Mouse (Mus musculus) liver, embryonic 14.5 days (tissue): ENCODE data around the gene Rad51b. TPM values are rescaled to one million over a fixed set of nuclear protein-coding genes. Genes with fewer than 3 reads are reported as not detected.

Experiments
- ATAC-seq: fragments of 200-750 bp; cut with Nextera tagmentation; 2 replicates; pipeline ENCODE4 v1.8.0; 2017; ENCODE audit warnings: moderate number of reproducible peaks, mild to moderate bottlenecking, moderate library complexity; ENCODE audit not compliant: insufficient read depth
- DNase-seq, 3 experiments: peaks; one replicate each; pipeline ENCODE4 v3.0.0-alpha.2; 2012 to 2013; ENCODE audit warnings: low read depth in 3 of 3, low spot score in 3 of 3
- H3K27ac ChIP-seq: fragments of 300-500 bp; sonication (generic); 2 replicates; pipeline ENCODE4 v1.5.1; 2014; ENCODE audit warnings: moderate library complexity, mild to moderate bottlenecking, control low read depth, inconsistent platforms
- H3K27me3 ChIP-seq: fragments of 300-500 bp; sonication (generic); 2 replicates; pipeline ENCODE4 v1.6.1; 2014; ENCODE audit warnings: mild to moderate bottlenecking, low read length, moderate library complexity; ENCODE audit not compliant: control insufficient read depth, insufficient read depth
- H3K36me3 ChIP-seq: fragments of 300-500 bp; sonication (generic); replicated peaks from 2 replicates; pipeline ENCODE4 v1.6.1; 2014; ENCODE audit warnings: low read depth; ENCODE audit not compliant: control insufficient read depth, insufficient read depth
- H3K4me1 ChIP-seq, 2 experiments: fragments of 200-500 bp in 1 of 2; fragments of 300-500 bp in 1 of 2; sonication (generic) in 1 of 2; replicated peaks; 2 replicates each; pipeline ENCODE4 v1.6.1; 2012 to 2014; ENCODE audit warnings: antibody characterized with exemption in 1 of 2, inconsistent platforms in 1 of 2, low read length in 1 of 2; ENCODE audit not compliant: control insufficient read depth in 2 of 2, insufficient read depth in 2 of 2
- H3K4me2 ChIP-seq: fragments of 300-500 bp; sonication (generic); 2 replicates; pipeline ENCODE4 v1.6.1; 2014; ENCODE audit warnings: low read depth, mild to moderate bottlenecking, control low read depth, moderate library complexity
- H3K4me3 ChIP-seq, 2 experiments: fragments of 200-500 bp in 1 of 2; fragments of 300-500 bp in 1 of 2; sonication (generic) in 1 of 2; 2 replicates each; pipeline ENCODE4 v1.5.1; 2012 to 2014; ENCODE audit warnings: low read depth in 2 of 2, low read length in 2 of 2, mild to moderate bottlenecking in 2 of 2, control low read depth in 1 of 2, inconsistent platforms in 1 of 2, moderate library complexity in 1 of 2; ENCODE audit not compliant: insufficient read depth in 1 of 2
- H3K9ac ChIP-seq: fragments of 300-500 bp; sonication (generic); replicated peaks from 2 replicates; pipeline ENCODE4 v1.6.1; 2014; ENCODE audit warnings: mild to moderate bottlenecking, control low read depth, moderate library complexity
- H3K9me3 ChIP-seq: fragments of 300-500 bp; sonication (generic); 2 replicates; pipeline ENCODE4 v1.6.1; 2016; ENCODE audit warnings: low read length, mixed read lengths; ENCODE audit not compliant: control insufficient read depth
- CTCF ChIP-seq: IDR thresholded peaks from 2 replicates; pipeline ENCODE4 v1.5.1; 2016; ENCODE audit warnings: antibody characterized with exemption, low read depth, control low read depth
- EP300 ChIP-seq: IDR thresholded peaks from 2 replicates; pipeline ENCODE4 v1.6.1; 2016; ENCODE audit warnings: antibody characterized with exemption, low read depth
- WGBS: fragments of 180-500 bp; shearing (Covaris S2); extraction: QIAGEN DNeasy Blood & Tissue Kit; methylation state at CpG from one replicate; pipeline ENCODE4 v1.1.7; 2014; ENCODE audit not compliant: insufficient replicate concordance; 5-methylcytosine and 5-hydroxymethylcytosine counted together
- polyA plus RNA-seq, 2 experiments: library from polyadenylated mRNA; depleted of rRNA in 1 of 2; stranded (reverse) in 1 of 2; unstranded in 1 of 2; fragments of >200 nt; fragmentation: Nextera tagmentation in 1 of 2; extraction: Ambion mirVana in 1 of 2; gene quantifications; 2 replicates each; pipeline versions ENCODE4 v1.2.1 to v1.2.3; 2012 to 2014

Gene Rad51b
- polyA plus RNA-seq, 2 experiments: 2.3 to 5.1 TPM

DNA sequence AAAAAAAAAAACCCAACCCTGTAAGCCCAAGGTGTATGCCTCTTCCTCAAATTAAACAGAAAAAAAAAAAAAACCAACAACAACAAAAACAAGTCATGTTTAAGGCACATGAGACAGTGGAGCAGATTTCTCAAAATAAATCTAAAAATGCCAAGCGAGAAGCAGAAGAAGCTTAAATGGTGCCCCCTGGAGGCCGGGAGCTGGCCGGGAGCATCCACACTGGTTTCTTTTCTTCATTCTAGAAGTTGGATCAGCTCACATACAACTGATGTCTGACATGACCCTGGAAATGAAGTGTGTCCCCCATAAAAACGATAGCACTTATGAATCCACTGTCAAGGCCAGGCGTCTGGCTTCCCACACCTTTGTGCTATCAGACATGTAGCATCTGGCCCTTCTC is 36.0 kb upstream of the Rad51b start:
- ATAC-seq: no peak
- Histone ChIP-seq H3K36me3 (peaks cover 16% of the 10 kb centered on the region), H3K27me3 (no peaks in the 10 kb centered on the region), H3K27ac (no peak overlapping the region), H3K4me2 (no peak overlapping the region), H3K9ac (no peak overlapping the region), H3K4me1 (no peaks in the 10 kb centered on the region), H3K9me3 (no peaks in the 10 kb centered on the region), H3K4me3 (no peak overlapping the region)
- TF ChIP-seq CTCF (peak; percentile 53), EP300 (no peak)
- WGBS: 61% methylated on average over 5 of the region's 5 CpGs
- DNase-seq: no peak

DNA sequence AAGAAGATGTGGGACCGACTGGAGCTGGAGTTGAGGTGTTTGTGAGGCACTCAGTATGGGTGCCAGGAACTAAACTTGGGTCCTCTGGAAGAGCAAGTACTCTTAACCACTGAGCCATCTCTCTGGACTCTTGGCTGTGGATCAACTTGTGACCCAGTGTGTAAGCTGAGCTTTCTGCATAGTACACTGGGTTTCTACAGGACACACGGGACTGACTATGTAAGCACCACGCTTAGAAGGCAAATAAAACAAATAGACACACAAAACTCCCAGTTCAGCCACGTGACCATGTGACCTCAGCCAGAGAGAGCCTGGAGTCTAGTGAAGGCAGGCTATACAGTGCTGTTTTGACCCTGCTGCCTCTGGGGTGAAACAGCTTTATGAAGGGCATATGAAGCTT is 24.5 kb upstream of the Rad51b start:
- Histone ChIP-seq H3K9ac (no peak overlapping the region), H3K27me3 (no peaks in the 10 kb centered on the region), H3K4me3 (no peak overlapping the region), H3K9me3 (no peaks in the 10 kb centered on the region), H3K4me2 (no peak overlapping the region), H3K27ac (no peak overlapping the region), H3K4me1 (no peaks in the 10 kb centered on the region), H3K36me3 (peaks cover 36% of the 10 kb centered on the region)
- peak; percentile 43; the same call in 1 of the 2 replicates for ATAC-seq
- no peak for DNase-seq
- TF ChIP-seq EP300 (no peak), CTCF (no peak)
- whole genome bisulfite sequencing: 61% methylated on average over 4 of the region's 4 CpGs

DNA sequence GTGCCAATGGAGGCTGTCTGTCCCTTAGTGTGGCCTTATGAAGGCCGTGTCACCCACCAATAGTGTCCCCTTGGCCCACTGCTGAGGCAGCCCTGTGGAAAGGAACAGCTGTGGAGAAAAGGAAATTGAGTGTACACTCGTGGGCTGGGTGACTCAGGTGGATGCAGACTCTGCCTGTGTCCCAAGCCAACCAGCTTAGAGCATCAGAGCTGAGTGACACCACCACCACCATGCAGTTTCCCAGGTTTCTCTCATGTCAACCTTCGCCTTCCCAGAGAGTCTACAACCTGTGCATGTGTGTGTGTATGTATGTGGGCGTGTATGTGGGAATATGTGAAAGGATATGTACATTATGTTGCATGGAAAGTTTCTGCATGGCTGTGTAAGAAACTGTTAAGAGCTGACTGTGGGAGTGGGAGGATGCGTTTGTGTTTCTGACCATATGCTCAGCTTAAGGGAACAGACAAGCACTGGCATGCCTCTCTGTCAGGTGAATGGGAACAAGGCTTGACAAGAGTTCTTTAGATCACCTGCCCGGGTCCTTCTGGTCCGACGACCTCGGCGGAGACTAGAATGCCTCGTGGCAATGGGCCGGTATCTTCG is 17.5 kb upstream of the Rad51b start:
- no peak overlapping the region for H3K9ac ChIP-seq
- no peak overlapping the region for H3K4me3 ChIP-seq
- TF ChIP-seq CTCF: no peak
- no peak for TF ChIP-seq EP300
- ATAC-seq: no peak
- peaks cover 36% of the 10 kb centered on the region for H3K36me3 ChIP-seq
- no peak overlapping the region for H3K4me2 ChIP-seq
- WGBS: 81% methylated on average over 13 of the region's 13 CpGs
- no peaks in the 10 kb centered on the region for H3K9me3 ChIP-seq
- H3K27me3 ChIP-seq: no peaks in the 10 kb centered on the region
- H3K27ac ChIP-seq: no peak overlapping the region
- DNase-seq: no peak
- no peaks in the 10 kb centered on the region for H3K4me1 ChIP-seq

DNA sequence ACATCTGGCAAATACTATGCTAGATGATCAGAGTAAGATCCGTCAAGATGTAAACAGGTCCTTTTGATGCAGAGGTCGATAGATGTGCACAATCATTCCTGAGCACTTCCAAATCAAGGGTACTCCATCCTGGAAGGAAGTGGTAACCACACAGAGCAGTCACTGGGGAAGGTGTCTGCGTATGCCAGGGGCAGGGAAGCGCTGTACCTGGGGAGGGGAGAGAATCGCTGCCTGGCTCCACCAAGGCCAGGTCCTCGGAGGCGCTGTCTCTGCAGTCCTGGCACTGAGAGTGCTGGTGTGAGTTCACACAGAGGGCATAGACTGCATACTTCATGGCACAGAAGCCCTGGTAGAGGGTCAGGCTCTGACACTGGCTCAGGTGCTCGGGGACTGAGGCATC is 14.5 kb upstream of the Rad51b start:
- no peaks in the 10 kb centered on the region for H3K4me1 ChIP-seq
- ATAC-seq (no peak), DNase-seq (no peak)
- no peak overlapping the region for H3K4me2 ChIP-seq
- WGBS: 79% methylated on average over 8 of the region's 8 CpGs
- TF ChIP-seq CTCF (no peak), EP300 (no peak)
- no peak overlapping the region for H3K9ac ChIP-seq
- H3K36me3 ChIP-seq: peaks cover 33% of the 10 kb centered on the region
- H3K4me3 ChIP-seq: no peak overlapping the region
- H3K27ac ChIP-seq: no peak overlapping the region
- no peaks in the 10 kb centered on the region for H3K27me3 ChIP-seq
- no peaks in the 10 kb centered on the region for H3K9me3 ChIP-seq

DNA sequence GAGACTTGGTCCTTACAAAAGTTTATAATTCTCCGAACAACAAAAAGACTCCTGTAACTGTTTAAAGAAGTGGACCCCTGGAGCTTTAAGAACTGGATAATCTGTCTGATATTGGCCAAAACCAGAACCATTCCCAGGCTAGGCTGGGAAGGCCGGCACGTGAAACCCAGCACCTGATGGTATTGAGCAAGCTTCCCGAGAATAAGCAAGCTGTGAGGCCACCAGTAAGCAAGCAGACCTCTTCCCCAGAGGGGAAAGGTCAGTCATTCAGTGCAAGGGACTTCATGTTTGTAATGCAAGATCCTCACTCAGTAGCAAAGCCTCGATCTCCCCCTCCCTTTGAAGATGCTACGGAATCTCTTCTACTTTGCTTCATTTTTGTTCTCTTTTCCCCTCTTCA is 4.2 kb upstream of the Rad51b start:
- WGBS: 70% methylated on average over 6 of the region's 6 CpGs
- ATAC-seq: no peak
- no peak overlapping the region for H3K27ac ChIP-seq

More for the DNA sequence above, 4.2 kb upstream of the Rad51b start:
- Histone ChIP-seq H3K27me3 (no peaks in the 10 kb centered on the region), H3K4me2 (no peak overlapping the region), H3K4me3 (no peak overlapping the region), H3K9me3 (no peaks in the 10 kb centered on the region), H3K9ac (no peak overlapping the region), H3K36me3 (peaks cover 7% of the 10 kb centered on the region), H3K4me1 (peaks cover 0 to 4% of the 10 kb centered on the region in 2 experiments; a peak in 3 of 4 replicates)
- DNase-seq: no peak
- TF ChIP-seq EP300 (no peak), CTCF (no peak)
